Mouse (Mus musculus) neutrophil, adult 5-6 weeks (primary cell): Measurements from ENCODE around the gene Vcan. TPM values are rescaled to one million over a fixed set of nuclear protein-coding genes. Genes with fewer than 3 reads are reported as not detected.

Experiments
- ATAC-seq: fragments of 151-379, 151-347 bp; 2 replicates; pipeline ENCODE4 v1.8.0; 2017; ENCODE audit warnings: mild to moderate bottlenecking, moderate TSS enrichment; ENCODE audit not compliant: insufficient number of reproducible peaks, poor library complexity, low FRiP score, severe bottlenecking; ENCODE audit errors: extremely low read depth
- total RNA-seq: library from RNA; stranded (forward); fragments of 200-1000 nt; gene quantifications from 2 replicates; pipeline ENCODE4 v1.2.3, GENCODE M21; 2017

Gene Vcan
- total RNA-seq, 1 experiment from 2014 or later, result 7.7 TPM

- no peak for ATAC-seq
Measured at GRCm38 (mm10) chr13:89645589-89645988, 96.7 kb downstream of the Vcan start.

- no peak for ATAC-seq
Measured at GRCm38 (mm10) chr13:89637012-89637411, 105.3 kb downstream of the Vcan start.

- peak; percentile 48; the same call in 1 of the 2 replicates for ATAC-seq
Measured at GRCm38 (mm10) chr13:89634137-89634683, 108.1 kb downstream of the Vcan start.

GRCm38 (mm10) chr13:89619064-89619463, 123.2 kb downstream of the Vcan start:
- ATAC-seq, result no peak

GRCm38 (mm10) chr13:89607399-89607798, 134.9 kb downstream of the Vcan start:
- no peak for ATAC-seq

Other genes with a start within 250 kb of the Vcan start
- gene Hapln1, start 202.7 kb downstream of the Vcan start, total RNA-seq, result not detected in 2 replicates